ENCODE assay signal across 9 mouse cellular contexts in genomic region chr6:45323505-45323904, GRCm38 (mm10).
DNase-seq lines count a peak whose midpoint lies in the region; ATAC-seq and TF ChIP-seq lines count a peak whose summit lies in the region.
"Had no signal": no experiment of that assay in that cellular context is flagged by ENCODE, and none has a peak within 500 bp of the region (broad histone marks: within the 10 kb centered on the region; RNA-seq: fewer than 3 reads in every experiment).

No protein-coding gene starts in this region.

- H3K4me3 ChIP-seq in kidney, postnatal 0 days (replicated peaks; ENCODE audit: low read depth, low read length): no peak overlapping the region
- no peak overlapping the region for H3K4me3 ChIP-seq in kidney, embryonic 15.5 days (replicated peaks)
- no peak overlapping the region for H3K4me3 ChIP-seq in lung, embryonic 14.5 days (ENCODE audit: low read depth, low read length)
- H3K4me3 ChIP-seq: limb, embryonic 15.5 days had no signal

- peak; percentile 84 for TF ChIP-seq CTCF in kidney, postnatal 0 days (IDR thresholded peaks at IDR 0.05; ENCODE audit: low read depth)
- peak; percentile 75 for TF ChIP-seq CTCF in lung, embryonic 14.5 days (IDR thresholded peaks at IDR 0.05; ENCODE audit: low read depth)

- H3K4me2 ChIP-seq in kidney, postnatal 0 days (ENCODE audit: low read length): no peak overlapping the region
- no peak overlapping the region for H3K4me2 ChIP-seq in kidney, embryonic 15.5 days
- H3K4me2 ChIP-seq in lung, embryonic 14.5 days: no peak overlapping the region
- H3K4me2 ChIP-seq: limb, embryonic 15.5 days had no signal

- WGBS in kidney, postnatal 0 days: 5% methylated on average over 2 of the region's 2 CpGs
- 4% methylated on average over 2 of the region's 2 CpGs for WGBS in kidney, embryonic 15.5 days
- WGBS in lung, embryonic 14.5 days: 0% methylated on average over 2 of the region's 2 CpGs

- H3K36me3 ChIP-seq in kidney, postnatal 0 days (ENCODE audit: insufficient read depth, low read length): no peaks in the 10 kb centered on the region
- no peaks in the 10 kb centered on the region for H3K36me3 ChIP-seq in kidney, embryonic 15.5 days
- H3K36me3 ChIP-seq in lung, embryonic 14.5 days (ENCODE audit: insufficient read depth): no peaks in the 10 kb centered on the region
- H3K36me3 ChIP-seq: limb, embryonic 15.5 days had no signal

- no peak for ATAC-seq in CD4-positive, CD25-positive, alpha-beta regulatory T cell, adult 4 months
- ATAC-seq in kidney, postnatal 0 days (replicated peaks; ENCODE audit: low FRiP score, low read depth): no peak
- no peak for ATAC-seq in kidney, embryonic 15.5 days (replicated peaks; ENCODE audit: low FRiP score)
- ATAC-seq in granulocyte monocyte progenitor cell, adult 5-6 weeks (replicated peaks; ENCODE audit: poor library complexity, severe bottlenecking): 0 out of 2 replicates have a peak, but pooled peaks have one; percentile 52
- ATAC-seq in lung, embryonic 14.5 days (ENCODE audit: insufficient read depth): no peak

- H3K27me3 ChIP-seq in kidney, postnatal 0 days (ENCODE audit: insufficient read depth, low read length): no peaks in the 10 kb centered on the region
- H3K27me3 ChIP-seq in kidney, embryonic 15.5 days: no peaks in the 10 kb centered on the region
- no peaks in the 10 kb centered on the region for H3K27me3 ChIP-seq in lung, embryonic 14.5 days (ENCODE audit: insufficient read depth, low read length)
- H3K27me3 ChIP-seq: limb, embryonic 15.5 days had no signal

- H3K27ac ChIP-seq in kidney, postnatal 0 days: no peak overlapping the region
- no peak overlapping the region for H3K27ac ChIP-seq in kidney, embryonic 15.5 days
- H3K27ac ChIP-seq in lung, embryonic 14.5 days (ENCODE audit: low read depth): no peak overlapping the region
- H3K27ac ChIP-seq: limb, embryonic 15.5 days had no signal

- DNase-seq in CD4-positive, CD25-positive, alpha-beta regulatory T cell, adult 2 months (ENCODE audit: low read depth, low spot score): peak; percentile 23
- DNase-seq in kidney, postnatal 0 days (ENCODE audit: low spot score): peak; percentile 52
- peak; percentile 13 to 19 for DNase-seq in adrenal gland, postnatal 4 days (ENCODE audit: low spot score in 2 of 2)
- peak; percentile 73 for DNase-seq in lung, embryonic 14.5 days
- peak; percentile 5 for DNase-seq in testis, postnatal 14 days (ENCODE audit: low spot score)

- no peaks in the 10 kb centered on the region for H3K4me1 ChIP-seq in kidney, postnatal 0 days (replicated peaks; ENCODE audit: insufficient read depth, low read length)
- no peaks in the 10 kb centered on the region for H3K4me1 ChIP-seq in kidney, embryonic 15.5 days
- no peaks in the 10 kb centered on the region for H3K4me1 ChIP-seq in lung, embryonic 14.5 days (ENCODE audit: insufficient read depth)
- H3K4me1 ChIP-seq: limb, embryonic 15.5 days had no signal

- H3K9me3 ChIP-seq in kidney, postnatal 0 days (replicated peaks; ENCODE audit: low read length): no peaks in the 10 kb centered on the region
- no peaks in the 10 kb centered on the region for H3K9me3 ChIP-seq in kidney, embryonic 15.5 days (replicated peaks)
- H3K9me3 ChIP-seq in lung, embryonic 14.5 days (ENCODE audit: low read depth, low read length): no peaks in the 10 kb centered on the region
- H3K9me3 ChIP-seq: limb, embryonic 15.5 days had no signal

- H3K9ac ChIP-seq in kidney, postnatal 0 days (ENCODE audit: low read depth, low read length): no peak overlapping the region
- H3K9ac ChIP-seq in kidney, embryonic 15.5 days: no peak overlapping the region
- no peak overlapping the region for H3K9ac ChIP-seq in lung, embryonic 14.5 days
- H3K9ac ChIP-seq: limb, embryonic 15.5 days had no signal

Comparison
In these comparisons a context has a peak if more than half of its experiments do, and no peak if none do; other contexts are left out.
1. DNase-seq: peak in every context shown above with its lines; median percentile 73 in lung, embryonic 14.5 days; 52 in kidney, postnatal 0 days; 23 in CD4-positive, CD25-positive, alpha-beta regulatory T cell, adult 2 months; 16 in adrenal gland, postnatal 4 days; 5 in testis, postnatal 14 days.